Mouse (Mus musculus) midbrain, embryonic 10.5 days (tissue): ENCODE data around the gene Gm28308. TPM values are rescaled to one million over a fixed set of nuclear protein-coding genes. Genes with fewer than 3 reads are reported as not detected.

Source experiments
- DNase-seq: peaks from one replicate; pipeline ENCODE4 v3.0.0-alpha.2; 2017; ENCODE audit warnings: low spot score
- H3K27ac ChIP-seq: fragments of 300-500 bp; sonication (generic); replicated peaks from 2 replicates; pipeline ENCODE4 v1.5.1; 2016; ENCODE audit warnings: mild to moderate bottlenecking
- H3K27me3 ChIP-seq: fragments of 300-500 bp; sonication (generic); 2 replicates; pipeline ENCODE4 v1.6.1; 2016; ENCODE audit warnings: low read depth, mild to moderate bottlenecking; ENCODE audit not compliant: poor library complexity, severe bottlenecking
- H3K36me3 ChIP-seq: fragments of 300-500 bp; sonication (generic); 2 replicates; pipeline ENCODE4 v1.6.1; 2016; ENCODE audit warnings: mild to moderate bottlenecking, moderate library complexity
- H3K4me1 ChIP-seq: fragments of 300-500 bp; sonication (generic); 2 replicates; pipeline ENCODE4 v1.6.1; 2016
- H3K4me3 ChIP-seq: fragments of 300-500 bp; sonication (generic); 2 replicates; pipeline ENCODE4 v1.5.1; 2016; ENCODE audit warnings: mild to moderate bottlenecking, moderate library complexity
- H3K9me3 ChIP-seq: fragments of 300-500 bp; sonication (generic); replicated peaks from 2 replicates; pipeline ENCODE4 v1.6.1; 2016; ENCODE audit warnings: mild to moderate bottlenecking
- WGBS: fragments of 180-500 bp; shearing (Covaris S2); methylation state at CpG from one replicate; pipeline ENCODE4 v1.1.7; 2016; 5-methylcytosine and 5-hydroxymethylcytosine counted together
- polyA plus RNA-seq: library from polyadenylated mRNA; unstranded; fragments of >200 nt; fragmentation: Nextera tagmentation; extraction: Ambion mirVana; gene quantifications from 2 replicates; pipeline ENCODE4 v1.2.1, GENCODE M21; 2016

Gm28308 gene
- polyA plus RNA-seq, 1 experiment from 2014 or later: not detected

DNA sequence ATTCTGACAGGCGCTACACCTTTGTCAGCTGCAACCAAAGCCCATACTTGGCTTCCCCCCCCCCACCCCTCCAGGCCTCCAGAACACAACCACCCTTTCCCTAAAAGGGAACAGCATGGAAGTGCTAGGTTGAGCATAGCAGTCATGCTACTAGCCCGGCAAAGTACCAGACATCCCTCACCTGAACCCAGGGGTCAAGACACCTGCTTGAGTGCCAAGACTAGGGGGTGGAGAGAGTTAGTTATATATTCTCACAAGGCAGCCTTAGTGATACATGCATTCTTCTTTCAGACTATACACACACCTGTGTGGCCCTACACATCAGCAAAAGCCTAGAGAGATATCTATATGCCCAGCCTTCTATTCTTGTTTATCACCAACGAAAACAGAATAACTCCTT lies 27.3 kb downstream of the Gm28308 start:
- H3K27ac ChIP-seq: no peak overlapping the region
- H3K4me3 ChIP-seq: no peak overlapping the region
- H3K4me1 ChIP-seq: no peaks in the 10 kb centered on the region
- H3K27me3 ChIP-seq: peaks cover 100% of the 10 kb centered on the region
- no peak for DNase-seq
- H3K36me3 ChIP-seq: no peaks in the 10 kb centered on the region
- 8% methylated on average over 3 of the region's 3 CpGs for WGBS
- H3K9me3 ChIP-seq: no peaks in the 10 kb centered on the region

DNA sequence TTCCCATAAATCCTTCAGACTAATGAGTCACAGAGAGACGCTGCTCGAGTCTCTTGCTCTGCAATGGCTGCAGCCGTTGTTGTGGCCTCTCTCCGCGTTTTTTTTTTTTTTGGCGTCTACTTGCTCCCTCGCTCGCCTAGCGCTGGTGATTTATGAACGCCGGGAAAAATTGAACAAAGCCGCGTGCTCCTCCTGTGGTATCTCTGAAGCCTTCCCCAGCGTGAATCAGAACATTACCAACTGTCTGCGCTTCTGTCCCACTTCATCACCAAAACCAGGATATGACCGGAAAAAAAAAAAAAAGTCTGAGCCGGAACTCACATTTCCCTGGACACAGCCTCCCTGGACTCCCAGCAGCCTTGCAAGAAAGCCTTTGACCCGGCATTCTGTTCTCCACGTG lies 27.9 kb downstream of the Gm28308 start:
- Histone ChIP-seq H3K4me1 (no peaks in the 10 kb centered on the region), H3K9me3 (no peaks in the 10 kb centered on the region), H3K27me3 (peaks cover 100% of the 10 kb centered on the region), H3K27ac (no peak overlapping the region), H3K36me3 (no peaks in the 10 kb centered on the region), H3K4me3 (no peak overlapping the region)
- 3% methylated on average over 19 of the region's 19 CpGs for WGBS
- DNase-seq: no peak

DNA sequence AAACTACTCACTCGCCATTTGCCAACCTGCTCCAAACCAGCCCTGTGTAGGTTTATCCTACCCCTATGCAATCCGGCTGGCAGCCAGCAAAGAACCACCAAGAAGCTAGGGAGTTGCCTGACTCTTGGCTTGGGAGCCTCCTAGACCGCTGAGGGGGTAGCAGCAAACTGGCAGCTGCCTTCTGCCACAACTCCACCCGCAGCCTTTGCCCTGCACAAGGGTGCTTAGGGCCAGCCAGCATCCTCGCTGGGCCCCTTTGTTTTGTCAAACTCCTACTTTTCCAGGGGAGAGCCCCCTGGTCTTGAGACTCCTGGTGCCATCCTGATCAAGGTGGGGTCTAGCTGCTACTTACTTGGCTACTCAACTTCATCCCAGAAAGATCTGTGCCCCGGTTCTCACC lies 28.5 kb downstream of the Gm28308 start:
- no peaks in the 10 kb centered on the region for H3K36me3 ChIP-seq
- H3K4me3 ChIP-seq: no peak overlapping the region
- 4% methylated on average over 6 of the region's 6 CpGs for WGBS
- H3K9me3 ChIP-seq: no peaks in the 10 kb centered on the region
- no peaks in the 10 kb centered on the region for H3K4me1 ChIP-seq
- H3K27me3 ChIP-seq: peaks cover 100% of the 10 kb centered on the region
- no peak for DNase-seq
- no peak overlapping the region for H3K27ac ChIP-seq

DNA sequence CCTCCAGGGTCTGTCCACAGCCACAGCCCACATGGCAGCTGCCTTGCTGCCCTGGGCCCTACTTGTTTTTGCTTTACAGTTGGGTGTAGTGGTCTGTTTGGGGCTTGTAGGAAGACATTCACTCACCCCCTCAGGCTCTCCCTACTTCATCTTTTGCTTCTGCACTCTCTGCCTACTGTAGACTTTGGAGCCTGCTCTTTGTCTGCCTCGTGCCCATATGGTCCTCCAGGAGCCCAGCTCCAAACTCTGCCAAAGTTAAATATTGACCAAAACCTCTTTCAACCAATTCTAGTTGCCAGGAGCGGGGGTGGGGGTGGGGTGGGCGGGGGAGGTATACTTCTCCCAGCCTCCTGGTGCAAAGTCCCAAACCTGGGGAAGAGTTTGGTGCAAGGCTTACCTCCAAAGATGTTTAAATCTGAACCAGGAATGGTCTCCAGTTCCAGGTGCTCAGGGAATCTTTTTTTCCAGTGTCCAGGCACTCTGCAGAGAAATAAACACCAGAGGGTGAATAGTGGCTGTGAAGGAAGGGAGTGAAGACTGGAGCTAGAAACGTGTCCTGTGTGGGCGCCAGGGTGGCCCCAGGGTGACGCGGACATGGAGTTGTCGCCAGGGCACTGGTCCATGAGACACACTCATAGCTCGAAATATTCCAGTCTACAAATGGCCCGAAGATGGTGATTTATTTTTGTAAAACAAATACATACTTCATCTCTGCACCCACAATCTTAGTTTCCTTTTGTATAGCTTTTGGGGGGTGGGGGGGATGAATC lies 29.6 kb downstream of the Gm28308 start:
- 9% methylated on average over 10 of the region's 10 CpGs for WGBS
- Histone ChIP-seq H3K9me3 (no peaks in the 10 kb centered on the region), H3K27me3 (peaks cover 100% of the 10 kb centered on the region), H3K27ac (no peak overlapping the region), H3K36me3 (no peaks in the 10 kb centered on the region), H3K4me3 (no peak overlapping the region), H3K4me1 (no peaks in the 10 kb centered on the region)
- DNase-seq: no peak

DNA sequence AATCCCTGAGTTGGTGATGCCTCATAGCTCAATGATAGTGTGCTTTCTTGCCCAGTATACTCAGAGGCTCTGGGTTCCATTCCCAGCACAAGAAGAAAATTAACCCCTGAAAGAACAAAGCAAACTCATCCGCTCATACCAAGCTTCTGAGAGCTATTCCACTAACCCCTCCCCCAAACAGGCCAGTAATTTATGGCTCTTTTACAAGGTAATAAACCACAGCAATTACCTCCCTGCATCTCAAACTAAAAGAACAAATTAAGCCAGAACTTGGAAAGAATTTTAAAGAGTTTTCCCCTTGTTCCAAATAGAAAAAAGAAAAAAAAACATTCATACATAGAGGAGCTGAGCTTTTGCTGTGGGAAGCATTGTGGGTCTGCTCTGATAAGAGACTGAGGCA lies 30.3 kb downstream of the Gm28308 start:
- no peaks in the 10 kb centered on the region for H3K36me3 ChIP-seq
- no peaks in the 10 kb centered on the region for H3K4me1 ChIP-seq
- WGBS: 0% methylated on average over 1 of the region's 1 CpGs
- H3K9me3 ChIP-seq: no peaks in the 10 kb centered on the region
- H3K27ac ChIP-seq: no peak overlapping the region
- no peak for DNase-seq
- H3K27me3 ChIP-seq: peaks cover 100% of the 10 kb centered on the region
- no peak overlapping the region for H3K4me3 ChIP-seq

DNA sequence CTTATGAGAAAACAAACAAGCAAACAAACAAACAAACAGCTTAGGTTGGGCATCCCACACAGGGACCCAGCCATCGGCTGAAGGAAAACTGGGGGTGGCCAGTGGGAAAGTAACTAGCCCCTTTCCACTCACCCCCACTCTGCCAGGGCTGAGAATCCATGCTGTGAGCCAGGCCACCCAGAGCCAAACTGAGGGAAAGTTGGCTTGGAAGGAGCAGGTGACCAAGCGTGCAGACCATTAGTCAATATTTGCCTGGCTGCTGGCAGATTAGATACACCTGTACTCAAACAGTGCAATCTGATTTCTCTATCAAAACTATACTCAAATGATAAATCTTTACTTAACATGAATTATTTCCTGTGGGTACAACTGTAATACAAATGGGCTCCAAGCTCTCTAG lies 31.1 kb downstream of the Gm28308 start:
- H3K4me3 ChIP-seq: no peak overlapping the region
- H3K9me3 ChIP-seq: no peaks in the 10 kb centered on the region
- no peaks in the 10 kb centered on the region for H3K36me3 ChIP-seq
- WGBS: 29% methylated on average over 2 of the region's 2 CpGs
- H3K4me1 ChIP-seq: no peaks in the 10 kb centered on the region
- no peak overlapping the region for H3K27ac ChIP-seq
- peaks cover 100% of the 10 kb centered on the region for H3K27me3 ChIP-seq
- no peak for DNase-seq

DNA sequence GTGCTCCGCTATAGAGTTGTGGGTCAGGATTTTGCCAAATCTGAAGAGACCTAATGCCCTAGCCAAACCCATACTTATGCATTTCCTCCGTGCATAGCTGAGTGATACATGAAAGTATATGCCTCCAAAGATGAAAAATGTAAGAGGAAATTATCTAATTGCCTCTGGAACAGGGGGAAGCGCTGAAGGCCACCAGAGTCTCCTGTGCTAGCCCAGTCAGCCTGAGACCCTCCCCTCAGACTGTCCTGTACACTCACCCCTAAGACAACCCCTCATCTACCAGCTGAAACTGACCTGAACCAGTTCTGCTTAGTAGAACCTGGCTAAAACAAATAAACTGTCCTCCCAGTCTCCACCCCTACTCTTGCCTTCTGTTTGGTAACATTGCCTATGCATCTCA lies 32.4 kb downstream of the Gm28308 start:
- Histone ChIP-seq H3K27me3 (peaks cover 100% of the 10 kb centered on the region), H3K27ac (no peak overlapping the region), H3K9me3 (no peaks in the 10 kb centered on the region), H3K4me1 (peaks cover 3% of the 10 kb centered on the region), H3K36me3 (no peaks in the 10 kb centered on the region), H3K4me3 (no peak overlapping the region)
- no peak for DNase-seq
- WGBS: 6% methylated on average over 3 of the region's 3 CpGs

DNA sequence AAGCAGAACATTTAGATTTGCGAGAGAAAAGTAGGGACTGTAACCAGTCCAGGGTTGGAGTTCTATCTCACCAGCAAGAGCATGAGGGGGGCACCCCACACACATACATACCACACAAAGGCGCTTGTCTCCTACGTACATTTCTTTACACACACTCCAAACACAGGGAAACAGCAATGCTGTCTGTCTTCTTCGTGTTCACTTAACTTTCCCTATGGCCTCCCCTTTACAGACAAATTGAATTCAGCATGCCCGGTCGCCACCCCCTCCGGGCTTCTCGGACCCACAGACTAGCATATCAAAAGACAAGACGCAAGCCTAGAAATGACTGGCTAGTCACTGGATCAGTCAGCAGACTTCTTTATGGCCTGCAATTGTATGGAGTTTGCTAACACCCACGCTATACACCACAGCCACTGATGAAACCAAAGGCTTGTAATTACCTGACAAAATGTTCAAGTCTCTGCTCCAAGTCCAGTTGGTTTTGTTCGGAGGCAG lies 32.9 kb downstream of the Gm28308 start:
- Histone ChIP-seq H3K9me3 (no peaks in the 10 kb centered on the region), H3K27ac (no peak overlapping the region)
- WGBS: 2% methylated on average over 11 of the region's 11 CpGs

DNA sequence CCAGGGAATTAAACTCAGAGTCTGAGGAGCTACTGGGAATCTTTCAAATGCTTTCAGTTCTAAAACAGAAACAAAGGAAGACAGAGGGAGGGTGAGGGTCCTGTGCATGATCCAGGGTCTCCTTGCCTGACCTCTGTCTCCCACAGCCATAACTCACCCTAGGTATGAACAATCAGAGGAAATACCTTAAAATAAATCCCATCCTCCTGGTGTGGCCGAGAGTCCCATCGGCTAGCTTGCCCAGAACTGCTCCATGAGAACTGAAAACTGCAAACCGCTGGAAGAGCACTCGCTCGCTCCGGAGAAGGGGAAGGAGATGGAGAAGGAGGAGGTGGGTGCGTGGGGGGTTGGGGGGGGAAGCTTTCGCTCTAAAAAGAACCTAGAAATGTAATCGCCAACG lies 33.4 kb downstream of the Gm28308 start:
- Histone ChIP-seq H3K27ac (no peak overlapping the region), H3K4me3 (no peak overlapping the region), H3K27me3 (peaks cover 100% of the 10 kb centered on the region), H3K9me3 (no peaks in the 10 kb centered on the region), H3K36me3 (no peaks in the 10 kb centered on the region), H3K4me1 (peaks cover 8% of the 10 kb centered on the region)
- WGBS: under 1% methylated on average over 10 of the region's 10 CpGs
- DNase-seq: no peak

More for the DNA sequence above, 32.9 kb downstream of the Gm28308 start:
- H3K36me3 ChIP-seq: no peaks in the 10 kb centered on the region
- H3K4me3 ChIP-seq: no peak overlapping the region
- H3K4me1 ChIP-seq: peaks cover 8% of the 10 kb centered on the region
- no peak for DNase-seq
- peaks cover 100% of the 10 kb centered on the region for H3K27me3 ChIP-seq

DNA sequence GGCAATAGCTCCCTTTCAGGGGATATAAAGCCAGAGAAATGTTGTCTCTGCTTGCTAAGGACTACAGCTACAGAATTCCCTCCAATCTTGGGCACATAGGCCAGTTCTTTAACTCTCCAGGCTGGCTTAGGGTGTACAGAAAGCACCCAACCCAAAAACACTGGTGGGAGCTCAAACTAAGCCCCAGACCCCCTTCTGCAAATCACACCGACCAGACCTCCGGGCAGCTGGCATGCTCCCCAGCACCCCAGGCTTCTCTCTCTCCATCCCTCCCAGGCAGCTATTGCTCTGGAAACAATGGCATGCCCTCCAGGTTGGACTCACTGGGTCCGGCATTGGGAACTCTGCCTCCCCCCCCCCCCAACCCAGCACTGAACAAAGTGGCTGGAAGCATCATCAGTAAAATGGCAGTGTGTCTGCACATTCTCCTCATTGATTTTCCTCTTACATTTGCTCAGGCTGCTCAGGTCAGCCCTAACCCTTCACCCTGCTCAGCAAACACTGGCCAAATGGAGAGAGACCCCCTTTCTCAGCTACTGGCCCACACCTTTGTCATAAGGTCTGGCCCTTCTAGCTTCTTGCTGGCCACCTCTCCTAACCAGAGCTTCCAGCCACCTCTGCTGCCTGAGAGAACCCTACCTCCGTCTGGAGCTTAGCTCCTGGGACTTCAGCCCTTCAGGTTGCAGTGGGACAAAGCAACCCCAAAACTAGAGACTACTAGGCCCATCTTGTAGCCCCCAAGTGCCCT lies 34.0 kb downstream of the Gm28308 start:
- Histone ChIP-seq H3K9me3 (no peaks in the 10 kb centered on the region), H3K27ac (no peak overlapping the region), H3K36me3 (no peaks in the 10 kb centered on the region), H3K4me1 (peaks cover 8% of the 10 kb centered on the region), H3K27me3 (peaks cover 100% of the 10 kb centered on the region), H3K4me3 (no peak overlapping the region)
- no peak for DNase-seq
- 4% methylated on average over 4 of the region's 4 CpGs for WGBS

DNA sequence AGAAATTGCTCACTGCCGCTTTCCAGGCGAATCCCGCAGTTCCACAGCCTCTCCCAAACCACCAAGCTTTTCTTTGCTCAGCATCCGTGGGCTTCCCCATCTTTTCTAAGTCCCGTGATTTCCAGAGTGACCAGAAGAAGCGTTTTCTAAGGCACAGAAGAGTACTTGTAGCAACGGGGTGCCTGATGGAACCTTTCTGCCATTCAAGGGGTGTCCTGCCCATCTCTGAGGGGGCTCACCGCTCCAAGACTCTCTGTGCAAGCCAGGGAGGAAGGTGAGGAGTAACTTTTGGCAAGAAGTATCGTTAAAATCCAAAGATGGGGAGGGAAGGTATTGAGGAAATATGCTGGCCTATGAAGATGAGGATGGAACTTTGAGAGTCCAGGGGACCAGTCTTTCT lies 35.3 kb downstream of the Gm28308 start:
- H3K4me1 ChIP-seq: peaks cover 9% of the 10 kb centered on the region
- H3K27ac ChIP-seq: no peak overlapping the region
- 1% methylated on average over 9 of the region's 9 CpGs for WGBS
- H3K4me3 ChIP-seq: no peak overlapping the region
- no peaks in the 10 kb centered on the region for H3K9me3 ChIP-seq
- no peak for DNase-seq
- no peaks in the 10 kb centered on the region for H3K36me3 ChIP-seq
- H3K27me3 ChIP-seq: peaks cover 100% of the 10 kb centered on the region

DNA sequence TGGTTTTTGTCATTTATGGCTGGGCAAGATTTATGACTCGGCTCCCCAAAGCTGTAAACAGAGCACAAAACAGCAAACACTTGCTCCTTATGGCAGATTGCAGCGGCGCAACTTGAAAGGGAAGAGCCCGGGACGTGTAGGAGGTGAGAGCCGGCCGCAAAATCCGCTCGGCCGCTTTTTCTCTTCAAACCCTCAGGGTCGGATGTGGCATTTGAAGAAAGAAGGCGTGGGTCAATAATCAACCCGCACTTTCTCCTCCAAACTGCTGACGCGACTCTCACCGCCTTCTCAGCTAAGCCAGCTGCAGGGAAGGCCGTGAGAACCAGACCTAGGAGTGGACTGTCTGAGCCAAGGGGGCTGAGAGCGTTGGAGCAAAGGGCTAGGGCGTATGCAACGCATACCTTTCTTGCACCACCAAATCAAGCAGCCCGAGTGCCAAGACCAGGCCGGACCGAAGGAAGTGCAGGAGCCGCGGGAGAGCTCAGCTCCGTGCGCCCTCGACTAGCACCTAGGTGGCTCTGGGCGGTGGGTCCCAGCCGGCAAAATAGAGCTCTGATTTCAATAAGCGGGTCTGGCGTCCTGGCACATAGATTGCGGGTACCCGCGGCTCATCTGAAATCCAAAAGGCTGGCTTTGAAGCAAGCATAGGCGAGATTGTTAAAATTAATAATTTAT lies 35.9 kb downstream of the Gm28308 start, which contains the start of gene 5730596B20Rik:
TSS of gene 5730596B20Rik (plus strand) at position 438 of the 675 bp plus-strand sequence.
- Histone ChIP-seq H3K4me3 (no peak within 1 kb of the TSS), H3K27ac (no peak within 1 kb of the TSS), H3K9me3 (no peaks in the 10 kb centered on the region), H3K4me1 (peaks cover 15% of the 10 kb centered on the region), H3K36me3 (no peaks in the 10 kb centered on the region), H3K27me3 (peaks cover 100% of the 10 kb centered on the region)
- peak; percentile 63 for DNase-seq
- WGBS: under 1% methylated on average over 36 of the region's 36 CpGs
